Mouse (Mus musculus): ENCODE data around the gene Npdc1. TPM values are rescaled to one million over a fixed set of nuclear protein-coding genes. Genes with fewer than 3 reads are reported as not detected.

Npdc1 gene
- total and polyA plus RNA-seq, 2 experiments from 2014 or later, result 21.0 to 43.0 TPM

DNA sequence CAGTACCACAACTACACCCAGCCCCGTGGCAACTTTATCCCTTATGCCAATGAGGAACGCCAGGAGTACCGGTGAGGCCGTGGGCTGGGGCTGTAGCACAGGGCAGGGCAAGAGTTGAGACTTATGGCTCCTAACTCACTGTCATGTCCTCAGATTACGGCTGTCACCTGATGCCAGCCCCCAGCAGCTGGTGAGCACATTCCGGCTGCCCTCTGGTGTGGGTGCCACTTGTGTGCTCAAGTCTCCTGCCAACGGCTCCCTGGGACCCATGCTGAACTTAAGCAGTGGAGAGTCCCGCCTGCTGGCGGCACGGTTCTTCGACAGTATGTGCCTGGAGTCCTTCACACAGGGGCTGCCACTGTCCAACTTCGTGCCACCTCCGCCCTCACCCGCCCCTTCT, 43.5 kb downstream of the Npdc1 start:
- no peak for ATAC-seq (ENCODE audit: insufficient read depth, low read depth)
- no peaks in the 10 kb centered on the region for H3K9me3 ChIP-seq (replicated peaks; ENCODE audit: control insufficient read depth, low read length)
- H3K27me3 ChIP-seq (ENCODE audit: control insufficient read depth, insufficient read depth, low read length), result no peaks in the 10 kb centered on the region
- WGBS, result 78% methylated on average over 14 of the region's 14 CpGs
- H3K4me1 ChIP-seq (ENCODE audit: control insufficient read depth, insufficient read depth), result no peaks in the 10 kb centered on the region
- no peak overlapping the region for H3K4me3 ChIP-seq (ENCODE audit: low read depth, low read length)
- H3K36me3 ChIP-seq (replicated peaks; ENCODE audit: control insufficient read depth, insufficient read depth, low read length), result peaks cover 62% of the 10 kb centered on the region
- no peak for TF ChIP-seq EP300 (IDR thresholded peaks at IDR 0.05; ENCODE audit: low read depth)
- TF ChIP-seq CTCF (IDR thresholded peaks at IDR 0.05; ENCODE audit: low read depth), result no peak
- DNase-seq (ENCODE audit: low spot score), result no peak
- H3K9ac ChIP-seq (replicated peaks; ENCODE audit: low read depth, low read length), result no peak overlapping the region
- H3K27ac ChIP-seq (ENCODE audit: low read depth), result no peak overlapping the region
- H3K4me2 ChIP-seq (ENCODE audit: low read depth, low read length), result no peak overlapping the region

DNA sequence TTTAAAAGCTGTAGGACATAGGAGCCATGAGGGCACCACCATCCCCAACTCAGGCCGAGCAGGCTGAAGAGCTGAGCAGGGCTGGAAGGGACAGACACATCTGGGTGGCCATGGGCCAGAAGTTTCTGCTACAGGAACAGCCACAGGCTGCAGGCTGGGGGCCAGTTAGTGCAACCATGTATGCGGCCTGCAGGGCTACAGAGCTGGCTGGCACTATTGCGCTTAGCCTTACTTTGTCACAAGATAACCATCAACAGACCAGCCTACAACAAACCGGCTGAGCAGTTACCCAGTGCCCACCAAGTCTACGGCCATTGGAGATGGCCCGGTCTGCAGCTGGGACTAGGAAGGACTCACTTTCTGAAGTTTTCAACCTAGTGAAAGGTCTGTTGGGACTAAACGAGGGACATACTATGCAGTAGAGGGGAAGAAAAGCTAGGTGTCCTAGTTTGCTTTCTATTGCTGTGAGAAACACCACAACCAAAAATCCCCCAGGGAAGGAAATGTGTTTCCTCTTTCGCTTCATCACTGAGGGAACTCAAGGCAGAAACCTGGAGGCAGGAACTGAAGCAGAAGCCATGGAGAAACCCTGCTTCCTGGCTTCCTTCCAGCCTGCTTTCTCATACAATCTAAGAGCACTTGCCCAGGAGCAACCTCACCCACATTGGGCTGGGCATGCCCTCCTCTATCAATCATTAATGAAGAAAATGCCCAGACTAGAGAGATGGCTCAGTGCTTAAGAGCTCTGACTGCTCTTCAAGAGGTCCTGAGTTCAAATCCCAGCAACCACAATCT, 51.9 kb downstream of the Npdc1 start:
- no peak overlapping the region for H3K27ac ChIP-seq (ENCODE audit: low read depth)

DNA sequence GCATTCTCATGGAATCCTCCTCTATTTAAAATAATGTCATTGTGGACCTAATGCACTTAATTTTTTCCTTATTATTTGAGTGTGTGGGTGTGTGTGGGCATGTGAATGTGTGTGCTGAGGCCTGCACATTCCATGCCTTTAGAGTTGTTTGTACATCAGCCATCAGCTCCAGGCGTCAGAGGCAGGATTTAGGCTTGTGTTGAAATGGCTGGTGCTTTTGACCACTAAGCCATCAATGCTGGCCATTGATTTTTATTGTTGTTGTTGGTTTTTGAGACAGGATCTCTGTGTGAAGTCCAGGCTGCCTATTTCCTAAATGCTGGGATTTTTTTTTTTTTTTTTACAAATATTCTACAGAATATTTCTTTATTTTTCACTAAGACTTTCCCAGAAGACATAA, 53.8 kb downstream of the Npdc1 start:
- Histone ChIP-seq H3K36me3 (replicated peaks; ENCODE audit: control insufficient read depth, insufficient read depth, low read length) (peaks cover 5% of the 10 kb centered on the region; the same call in 1 of the 2 replicates), H3K4me3 (ENCODE audit: low read depth, low read length) (no peak overlapping the region), H3K9me3 (replicated peaks; ENCODE audit: control insufficient read depth, low read length) (no peaks in the 10 kb centered on the region), H3K27me3 (ENCODE audit: control insufficient read depth, insufficient read depth, low read length) (no peaks in the 10 kb centered on the region), H3K9ac (replicated peaks; ENCODE audit: low read depth, low read length) (no peak overlapping the region), H3K4me2 (ENCODE audit: low read depth, low read length) (no peak overlapping the region), H3K27ac (ENCODE audit: low read depth) (no peak overlapping the region), H3K4me1 (ENCODE audit: control insufficient read depth, insufficient read depth) (no peaks in the 10 kb centered on the region)
- WGBS, result 45% methylated on average over 1 of the region's 1 CpGs
- no peak for DNase-seq (ENCODE audit: low spot score)
- no peak for ATAC-seq (ENCODE audit: insufficient read depth, low read depth)
- TF ChIP-seq EP300 (IDR thresholded peaks at IDR 0.05; ENCODE audit: low read depth) (no peak), CTCF (IDR thresholded peaks at IDR 0.05; ENCODE audit: low read depth) (no peak)

More for the DNA sequence above, 51.9 kb downstream of the Npdc1 start:
- H3K4me3 ChIP-seq (ENCODE audit: low read depth, low read length), result no peak overlapping the region
- H3K9me3 ChIP-seq (replicated peaks; ENCODE audit: control insufficient read depth, low read length), result no peaks in the 10 kb centered on the region
- DNase-seq (ENCODE audit: low spot score) (no peak), ATAC-seq (ENCODE audit: insufficient read depth, low read depth) (no peak)
- WGBS, result 70% methylated on average over 8 of the region's 8 CpGs
- peaks cover 15% of the 10 kb centered on the region; the same call in 1 of the 2 replicates for H3K36me3 ChIP-seq (replicated peaks; ENCODE audit: control insufficient read depth, insufficient read depth, low read length)
- no peaks in the 10 kb centered on the region for H3K4me1 ChIP-seq (ENCODE audit: control insufficient read depth, insufficient read depth)
- no peaks in the 10 kb centered on the region for H3K27me3 ChIP-seq (ENCODE audit: control insufficient read depth, insufficient read depth, low read length)
- H3K4me2 ChIP-seq (ENCODE audit: low read depth, low read length), result no peak overlapping the region
- H3K9ac ChIP-seq (replicated peaks; ENCODE audit: low read depth, low read length), result no peak overlapping the region
- TF ChIP-seq EP300 (IDR thresholded peaks at IDR 0.05; ENCODE audit: low read depth), result no peak
- no peak for TF ChIP-seq CTCF (IDR thresholded peaks at IDR 0.05; ENCODE audit: low read depth)

DNA sequence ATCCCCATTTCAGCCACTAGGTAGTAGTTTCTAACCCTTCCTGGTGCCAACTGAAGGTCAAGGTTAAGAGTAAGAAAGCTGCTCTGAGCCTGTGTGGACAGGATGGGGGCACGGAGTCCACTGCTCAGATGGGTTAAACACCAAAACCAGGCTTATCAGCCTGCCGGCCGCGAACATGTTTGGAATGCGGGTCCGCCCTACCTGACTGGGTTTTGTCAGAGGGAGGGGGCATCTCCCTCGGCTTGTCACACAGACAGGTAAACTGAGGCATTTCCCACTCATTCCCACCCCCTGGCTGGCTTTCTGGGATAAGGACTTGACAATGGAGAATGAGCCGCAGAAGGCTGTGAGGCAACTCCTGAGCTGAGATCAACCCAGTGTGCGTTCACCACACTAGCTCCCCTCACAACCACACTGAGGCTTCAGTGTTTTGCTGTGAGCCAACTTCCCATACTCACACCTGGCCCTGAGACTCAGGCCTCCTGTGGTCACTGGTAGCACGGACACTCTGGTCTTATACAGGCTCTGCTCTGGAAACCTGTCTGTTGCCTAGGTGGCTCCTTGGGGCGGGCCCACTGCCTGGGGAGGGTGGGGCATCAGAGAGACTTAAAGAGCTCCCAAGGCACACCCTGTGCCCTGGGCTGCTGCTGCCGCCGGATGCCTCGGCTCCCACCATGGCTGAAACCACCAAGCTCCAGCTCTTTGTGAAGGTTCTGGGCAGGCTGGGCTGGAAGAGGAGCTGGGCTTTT, 57.2 kb downstream of the Npdc1 start, which contains the start of gene Clic3:
Clic3 (plus strand) TSS at position 634 of the 749 bp plus-strand sequence.
- H3K9ac ChIP-seq (replicated peaks; ENCODE audit: low read depth, low read length), result no peak within 1 kb of the TSS
- WGBS, result 28% methylated on average over 14 of the region's 14 CpGs
- no peak within 1 kb of the TSS for H3K27ac ChIP-seq (ENCODE audit: low read depth)
- H3K27me3 ChIP-seq (ENCODE audit: control insufficient read depth, insufficient read depth, low read length), result no peaks in the 10 kb centered on the region
- DNase-seq (ENCODE audit: low spot score), result no peak
- H3K36me3 ChIP-seq (replicated peaks; ENCODE audit: control insufficient read depth, insufficient read depth, low read length), result peaks cover 20% of the 10 kb centered on the region
- H3K4me3 ChIP-seq (ENCODE audit: low read depth, low read length), result no peak within 1 kb of the TSS
- ATAC-seq (ENCODE audit: insufficient read depth, low read depth), result no peak
- H3K9me3 ChIP-seq (replicated peaks; ENCODE audit: control insufficient read depth, low read length), result no peaks in the 10 kb centered on the region
- TF ChIP-seq EP300 (IDR thresholded peaks at IDR 0.05; ENCODE audit: low read depth), result no peak
- TF ChIP-seq CTCF (IDR thresholded peaks at IDR 0.05; ENCODE audit: low read depth), result no peak
- peaks cover 10% of the 10 kb centered on the region for H3K4me1 ChIP-seq (ENCODE audit: control insufficient read depth, insufficient read depth)
- H3K4me2 ChIP-seq (ENCODE audit: low read depth, low read length), result no peak within 1 kb of the TSS

DNA sequence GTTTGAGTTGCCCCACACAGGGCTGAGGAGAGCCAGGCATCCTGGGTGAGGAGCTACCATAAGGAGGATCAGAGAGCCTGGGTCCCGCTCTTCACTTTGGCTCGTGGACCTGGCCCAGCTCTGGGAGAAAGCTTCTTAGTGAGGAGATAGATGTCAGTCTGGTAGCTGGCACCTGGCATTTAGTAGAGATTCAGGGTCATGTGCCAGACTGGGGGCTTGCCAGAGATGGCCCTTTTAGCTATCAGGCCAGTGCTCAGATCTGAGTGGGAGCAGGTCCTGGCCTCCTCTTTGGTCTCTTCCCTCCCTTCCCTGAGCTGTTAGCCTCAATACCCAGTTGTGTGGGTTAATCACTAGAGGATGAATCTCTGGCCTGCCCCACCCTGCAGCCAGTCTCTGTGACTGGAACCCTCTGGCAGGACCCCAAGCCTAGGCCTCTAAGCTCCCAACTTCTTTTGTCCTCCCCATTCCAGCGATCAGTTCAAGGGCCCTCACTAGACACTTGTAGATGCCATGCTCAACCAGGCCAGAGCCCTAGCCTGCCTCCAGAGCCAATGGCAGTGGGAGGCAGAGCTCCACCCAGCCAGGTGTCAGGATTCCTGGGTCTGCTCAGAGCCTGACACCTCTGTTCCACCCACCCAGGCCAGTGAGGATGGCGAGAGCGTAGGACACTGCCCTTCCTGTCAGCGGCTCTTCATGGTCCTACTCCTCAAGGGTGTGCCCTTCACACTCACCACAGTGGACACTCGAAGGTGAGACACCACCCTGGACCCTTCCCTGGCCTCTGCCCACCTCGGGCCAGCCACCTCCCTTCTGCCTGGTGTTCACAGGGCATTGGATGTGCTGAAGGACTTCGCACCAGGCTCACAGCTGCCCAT, 58.1 kb downstream of the Npdc1 start:
- H3K4me3 ChIP-seq (ENCODE audit: low read depth, low read length), result no peak overlapping the region
- no peaks in the 10 kb centered on the region for H3K27me3 ChIP-seq (ENCODE audit: control insufficient read depth, insufficient read depth, low read length)
- H3K9ac ChIP-seq (replicated peaks; ENCODE audit: low read depth, low read length), result no peak overlapping the region
- peaks cover 20% of the 10 kb centered on the region for H3K36me3 ChIP-seq (replicated peaks; ENCODE audit: control insufficient read depth, insufficient read depth, low read length)
- 83% methylated on average over 9 of the region's 9 CpGs for WGBS
- no peaks in the 10 kb centered on the region for H3K9me3 ChIP-seq (replicated peaks; ENCODE audit: control insufficient read depth, low read length)
- ATAC-seq (ENCODE audit: insufficient read depth, low read depth) (no peak), DNase-seq (ENCODE audit: low spot score) (no peak)
- H3K27ac ChIP-seq (ENCODE audit: low read depth), result no peak overlapping the region
- no peak for TF ChIP-seq EP300 (IDR thresholded peaks at IDR 0.05; ENCODE audit: low read depth)
- no peak for TF ChIP-seq CTCF (IDR thresholded peaks at IDR 0.05; ENCODE audit: low read depth)
- peaks cover 14% of the 10 kb centered on the region for H3K4me1 ChIP-seq (ENCODE audit: control insufficient read depth, insufficient read depth)
- H3K4me2 ChIP-seq (ENCODE audit: low read depth, low read length), result no peak overlapping the region

All from heart, postnatal 0 days (tissue).